Mouse (Mus musculus) T-helper 17 cell (primary cell): Measurements from ENCODE around the gene Gtf3c2.
"Not testable (repeated sequence)": the region's sequence is repeated elsewhere in the genome, so short reads cannot be mapped to it uniquely, and the experiment has no call there.

Experiments used
- in situ Hi-C, 2 experiments: fragments of 300-600 bp; cut with MboI, MseI; formaldehyde crosslinking; loops; 1 replicate in 1 of 2; 2 replicates in 1 of 2; pipeline ENCODE4 v1.15.1; 2025; ENCODE audit warnings: high pct_unique_total_duplicates in 2 of 2

Gtf3c2 gene

GRCm38 (mm10) chr5:31179766-31180630, at the start of gene Gtf3c2, which contains the start of gene Gm29609:
TSS of gene Gtf3c2 (minus strand) at chr5:31180144.
TSS of gene Gm29609 (minus strand) at chr5:31179911.
- in situ Hi-C loops = no loop called here

DNA sequence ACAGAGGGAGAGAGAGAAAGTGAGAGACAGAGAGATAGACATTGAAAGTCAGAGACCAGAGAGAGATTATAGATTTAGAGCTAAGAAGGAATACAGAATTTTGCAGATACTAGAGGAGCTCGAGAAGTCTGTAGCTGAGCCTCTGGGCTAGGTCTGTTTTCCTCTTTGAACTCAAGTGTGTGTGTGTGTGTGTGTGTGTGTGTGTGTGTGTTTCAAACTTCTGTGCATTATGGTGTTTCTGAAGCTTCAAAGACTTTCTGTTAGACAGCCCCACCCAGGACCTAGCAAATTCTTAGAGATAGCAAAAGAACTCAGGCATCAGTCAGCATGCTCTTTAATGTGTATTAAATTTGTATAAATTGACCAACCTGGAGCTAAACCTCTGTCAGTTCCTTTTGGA, 46.7 kb upstream of the Gtf3c2 start:
- in situ Hi-C loops = no loop called here

GRCm38 (mm10) chr5:31222696-31223095, 42.8 kb upstream of the Gtf3c2 start:
- in situ Hi-C loops = no loop called here

DNA sequence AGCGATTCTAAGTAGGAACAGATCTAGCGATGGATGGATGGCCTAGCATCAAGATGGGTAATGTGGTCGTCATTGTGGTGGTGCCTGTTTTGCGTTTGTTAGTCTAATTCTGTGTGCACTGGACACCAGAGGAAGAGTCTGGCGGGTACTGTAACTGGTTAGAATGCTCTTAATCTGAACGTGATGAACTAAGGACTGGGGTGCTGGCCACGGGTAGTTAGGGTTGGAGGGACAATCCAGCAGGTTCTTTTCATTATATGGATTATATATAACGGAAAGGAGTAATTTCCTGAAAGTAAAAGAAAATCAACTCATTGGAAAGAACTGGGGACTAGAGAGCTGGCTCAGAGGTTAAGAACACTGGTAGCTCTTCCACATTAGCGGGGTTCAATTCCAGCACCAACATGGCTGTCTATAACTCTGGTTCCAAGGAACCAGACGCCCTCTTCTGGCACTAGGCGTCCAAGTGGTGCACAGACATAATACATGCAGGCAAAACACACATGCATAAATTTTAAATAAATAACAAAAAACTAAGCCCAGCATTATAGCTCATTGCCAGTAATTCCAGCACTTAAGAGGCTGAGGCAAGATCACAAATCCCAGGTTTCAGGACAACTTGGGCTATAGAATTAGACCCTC, 41.5 kb upstream of the Gtf3c2 start:
- in situ Hi-C loops = no loop called here

- in situ Hi-C loops = no loop called here
These were observed 40.7 kb upstream of the Gtf3c2 start, which contains the start of gene Ppm1g for GRCm38 (mm10) chr5:31220448-31221303. TSS of gene Ppm1g (minus strand) at chr5:31220687.

GRCm38 (mm10) chr5:31219911-31220447, 40.0 kb upstream of the Gtf3c2 start:
- in situ Hi-C loops = no loop called here

GRCm38 (mm10) chr5:31219474-31219873, 39.5 kb upstream of the Gtf3c2 start:
- in situ Hi-C loops = no loop called here

- in situ Hi-C loops = no loop called here
These were observed 39.1 kb upstream of the Gtf3c2 start for GRCm38 (mm10) chr5:31219070-31219469.

DNA sequence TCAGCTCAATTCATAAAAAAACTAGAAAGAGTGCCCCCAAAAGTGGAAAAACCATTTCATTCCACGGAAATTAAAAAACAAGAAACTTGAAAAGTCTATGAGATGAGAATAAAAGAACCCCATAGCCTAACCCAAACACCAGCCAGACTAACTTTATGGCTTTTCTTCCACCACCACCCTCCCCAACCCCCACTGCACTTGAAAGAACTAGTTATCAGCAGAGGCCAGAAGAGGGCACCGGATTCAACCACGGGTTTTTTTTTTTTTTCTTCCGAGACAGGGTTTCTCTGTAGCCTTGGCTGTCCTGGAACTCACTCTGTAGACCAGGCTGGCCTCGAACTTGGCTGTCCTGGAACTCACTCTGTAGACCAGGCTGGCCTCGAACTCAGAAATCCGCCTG, 38.4 kb upstream of the Gtf3c2 start:
- in situ Hi-C loops = no loop called here

DNA sequence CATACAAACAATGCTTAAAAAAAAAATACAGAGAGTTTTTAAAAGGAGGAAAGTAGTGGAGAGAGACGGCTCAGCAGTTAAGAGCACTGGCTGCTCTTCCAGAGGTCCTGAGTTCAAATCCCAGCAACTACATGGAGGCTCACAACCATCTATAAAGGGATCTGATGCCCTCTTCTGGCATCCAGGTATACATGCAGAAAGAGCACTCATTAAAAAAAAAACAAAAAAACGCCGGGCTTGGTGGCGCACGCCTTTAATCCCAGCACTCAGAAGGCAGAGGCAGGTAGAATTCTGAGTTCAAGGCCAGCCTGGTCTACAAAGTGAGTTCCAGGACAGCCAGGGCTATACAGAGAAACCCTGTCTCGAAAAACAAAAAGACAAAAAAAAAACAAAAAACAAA, 36.6 kb upstream of the Gtf3c2 start:
- in situ Hi-C loops = not testable (repeated sequence)

- in situ Hi-C loops = no loop called here
These were observed 24.5 kb upstream of the Gtf3c2 start for GRCm38 (mm10) chr5:31204421-31204820.

DNA sequence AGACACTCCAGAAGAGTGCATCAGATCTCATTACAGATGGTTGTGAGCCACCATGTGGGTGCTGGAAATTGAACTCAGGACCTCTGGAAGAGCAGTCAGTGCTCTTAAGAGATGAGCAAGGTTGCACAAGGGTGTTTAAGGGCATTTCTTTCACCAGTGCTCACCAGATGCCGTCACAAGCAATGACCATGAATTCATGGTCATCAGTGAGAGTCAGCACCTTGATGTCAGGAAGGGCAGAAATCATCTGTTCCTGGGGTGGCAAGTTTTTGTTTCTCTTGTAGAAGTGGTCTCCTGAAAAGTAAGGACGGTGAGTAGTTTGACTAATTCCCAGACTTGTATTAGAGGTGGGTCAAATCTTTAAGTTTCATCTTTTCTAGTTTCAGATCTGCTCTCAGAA, 23.9 kb upstream of the Gtf3c2 start:
- in situ Hi-C loops = no loop called here

- in situ Hi-C loops = no loop called here
These were observed 23.0 kb upstream of the Gtf3c2 start for GRCm38 (mm10) chr5:31202933-31203332.

GRCm38 (mm10) chr5:31201742-31202590, 22.0 kb upstream of the Gtf3c2 start, which contains the start of gene Zfp513:
TSS of gene Zfp513 (minus strand) at chr5:31202303.
- in situ Hi-C loops = no loop called here

- in situ Hi-C loops = no loop called here
These were observed 21.2 kb upstream of the Gtf3c2 start for GRCm38 (mm10) chr5:31201042-31201741.

GRCm38 (mm10) chr5:31200327-31200768, 20.4 kb upstream of the Gtf3c2 start:
- in situ Hi-C loops = no loop called here

DNA sequence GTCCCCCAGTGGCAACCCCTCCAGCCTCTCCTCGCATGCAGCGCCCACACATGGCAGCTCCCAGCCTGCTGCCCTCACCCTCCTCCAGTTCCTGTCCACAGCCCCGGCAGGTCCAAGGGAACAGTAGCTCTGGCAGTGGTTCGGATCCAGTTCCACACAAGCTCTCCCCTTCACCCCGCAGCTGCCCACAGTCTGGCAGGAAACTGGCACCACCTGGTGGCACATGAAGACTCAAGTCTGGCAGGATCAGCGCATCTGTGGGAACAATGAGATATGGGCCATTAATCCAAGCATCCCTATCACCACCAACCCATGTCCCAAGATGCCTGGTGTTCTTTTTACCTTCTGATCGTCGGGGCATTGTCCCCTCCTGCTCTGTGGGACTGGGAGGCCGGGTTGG, 19.9 kb upstream of the Gtf3c2 start:
- in situ Hi-C loops = loop anchor here in 1 of 2 experiments (10.0 kb wide), 1 partner anchor 295 kb away; the partner anchor contains the start of gene Ost4

DNA sequence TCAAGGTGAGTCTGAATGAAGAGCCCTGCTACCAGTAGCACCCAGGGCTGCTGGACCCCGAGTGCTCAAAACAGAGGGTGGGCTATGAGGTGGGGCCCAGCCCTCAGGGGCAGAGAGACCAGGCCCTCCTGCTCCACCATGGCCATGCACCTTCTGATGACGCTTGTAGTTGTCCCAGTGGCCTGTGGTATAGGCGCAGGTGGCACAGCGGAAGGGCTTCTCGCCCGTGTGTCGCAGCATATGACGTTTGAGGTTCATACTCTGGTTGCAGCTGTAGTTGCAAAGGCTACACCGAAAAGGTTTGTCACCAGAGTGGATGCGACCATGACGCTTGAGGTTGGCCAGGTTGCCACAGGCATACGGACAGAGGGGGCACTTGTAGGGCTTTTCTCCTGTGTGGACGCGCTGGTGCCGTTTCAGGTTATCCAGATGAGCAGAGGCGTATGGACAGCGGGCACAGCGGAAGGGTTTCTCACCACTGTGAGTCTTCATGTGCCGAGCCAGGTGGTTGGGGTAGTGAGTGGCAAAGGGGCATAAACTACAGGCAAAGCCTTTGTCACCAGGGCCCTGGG, 19.5 kb upstream of the Gtf3c2 start:
- in situ Hi-C loops = loop anchor here in 1 of 2 experiments (10.0 kb wide), 1 partner anchor 295 kb away; the partner anchor contains the start of gene Ost4
